Mouse (Mus musculus) CH12.LX (cell line): ENCODE measurements around the gene Gm38392. TPM values are rescaled to one million over a fixed set of nuclear protein-coding genes. Genes with fewer than 3 reads are reported as not detected.

Experiments
- DNase-seq: peaks from one replicate; pipeline ENCODE4 v3.0.0-alpha.2; 2013; ENCODE audit errors: extremely low read depth
- H3K27ac ChIP-seq: 2 replicates; pipeline ENCODE4 v1.5.1; 2012; ENCODE audit warnings: low read depth, mild to moderate bottlenecking, control low read depth, moderate library complexity; ENCODE audit not compliant: insufficient read depth
- H3K27me3 ChIP-seq: replicated peaks from 2 replicates; pipeline ENCODE3; 2012; ENCODE audit warnings: inconsistent platforms
- H3K36me3 ChIP-seq, 2 experiments: replicated peaks in 1 of 2; 2 replicates each; pipeline versions ENCODE3 to v1.6.1; 2012; ENCODE audit warnings: inconsistent platforms in 1 of 2, low read length in 1 of 2, mild to moderate bottlenecking in 1 of 2, mixed read lengths in 1 of 2, moderate library complexity in 1 of 2; ENCODE audit not compliant: control insufficient read depth in 1 of 2, insufficient read depth in 1 of 2
- H3K4me1 ChIP-seq, 2 experiments: 2 replicates each; pipeline ENCODE4 v1.6.1; 2012; ENCODE audit warnings: inconsistent platforms in 1 of 2, moderate library complexity in 1 of 2; ENCODE audit not compliant: insufficient read depth in 2 of 2, control insufficient read depth in 1 of 2
- H3K4me2 ChIP-seq: 2 replicates; pipeline ENCODE4 v1.6.1; 2012; ENCODE audit warnings: low read depth, mild to moderate bottlenecking, control low read depth; ENCODE audit not compliant: poor library complexity, insufficient read depth, severe bottlenecking
- H3K4me3 ChIP-seq, 3 experiments: fragments of 150-350 bp in 1 of 3; sonication (generic) in 1 of 3; replicated peaks in 1 of 3; 2 replicates each; pipeline versions ENCODE3 to v1.5.1; 2011 to 2012; ENCODE audit warnings: low read depth in 2 of 3, low read length in 2 of 3, mild to moderate bottlenecking in 2 of 3, moderate library complexity in 2 of 3, control low read depth in 1 of 3, improper control_type of control experiment in 1 of 3, inconsistent platforms in 1 of 3, mixed read lengths in 1 of 3; ENCODE audit not compliant: poor library complexity in 1 of 3
- H3K79me2 ChIP-seq: replicated peaks from 2 replicates; pipeline ENCODE4 v1.6.1; 2012; ENCODE audit warnings: mild to moderate bottlenecking, moderate library complexity; ENCODE audit not compliant: control insufficient read depth, poor library complexity, insufficient read depth, severe bottlenecking; ENCODE audit errors: extremely low read depth
- H3K9ac ChIP-seq: 2 replicates; pipeline ENCODE4 v1.6.1; 2012; ENCODE audit warnings: low read depth, mild to moderate bottlenecking, control low read depth, moderate library complexity; ENCODE audit not compliant: insufficient read depth
- H3K9me3 ChIP-seq: replicated peaks from 2 replicates; pipeline ENCODE3; 2012; ENCODE audit warnings: low read length, inconsistent platforms, mixed read lengths
- CHD1 ChIP-seq: IDR thresholded peaks from 2 replicates; pipeline ENCODE4 v1.6.1; 2012; ENCODE audit warnings: low read depth, low read length, improper control_type of control experiment, inconsistent platforms
- E2F4 ChIP-seq: IDR thresholded peaks from 2 replicates; pipeline ENCODE4 v1.6.1; 2011; ENCODE audit warnings: low read depth, low read length, improper control_type of control experiment; ENCODE audit not compliant: insufficient replicate concordance
- ELF1 ChIP-seq: IDR thresholded peaks from 2 replicates; pipeline ENCODE4 v1.6.1; 2014; ENCODE audit warnings: low read depth, mild to moderate bottlenecking, inconsistent platforms, low read length, improper control_type of control experiment
- ETS1 ChIP-seq: conservative IDR thresholded peaks from 2 replicates; pipeline ENCODE4 v1.6.1; 2012; ENCODE audit warnings: low read depth, mild to moderate bottlenecking, inconsistent platforms, low read length, improper control_type of control experiment, moderate library complexity
- GABPA ChIP-seq: IDR thresholded peaks from 2 replicates; pipeline ENCODE4 v1.6.1; 2012; ENCODE audit warnings: low read depth, low read length, improper control_type of control experiment, inconsistent platforms; ENCODE audit not compliant: insufficient replicate concordance
- HCFC1 ChIP-seq: IDR thresholded peaks from 2 replicates; pipeline ENCODE4 v1.6.1; 2012; ENCODE audit warnings: low read depth, mild to moderate bottlenecking, inconsistent platforms, low read length, improper control_type of control experiment
- JUND ChIP-seq: conservative IDR thresholded peaks from 2 replicates; pipeline ENCODE4 v1.6.1; 2011; ENCODE audit warnings: low read depth, low read length, improper control_type of control experiment
- KAT2A ChIP-seq: IDR thresholded peaks from 2 replicates; pipeline ENCODE4 v1.6.1; 2012; ENCODE audit warnings: low read length, improper control_type of control experiment, inconsistent platforms; ENCODE audit not compliant: insufficient replicate concordance
- MAFK ChIP-seq: IDR thresholded peaks from 2 replicates; pipeline ENCODE4 v1.6.1; 2011; ENCODE audit warnings: low read length, improper control_type of control experiment; ENCODE audit not compliant: insufficient replicate concordance
- MAX ChIP-seq: IDR thresholded peaks from 2 replicates; pipeline ENCODE4 v1.6.1; 2011; ENCODE audit warnings: low read length, improper control_type of control experiment
- MAZ ChIP-seq: IDR thresholded peaks from 2 replicates; pipeline ENCODE4 v1.6.1; 2012; ENCODE audit warnings: low read depth, mild to moderate bottlenecking, inconsistent platforms, low read length, improper control_type of control experiment, moderate library complexity
- MEF2A ChIP-seq: IDR thresholded peaks from 2 replicates; pipeline ENCODE4 v1.6.1; 2014; ENCODE audit warnings: low read depth, mild to moderate bottlenecking, inconsistent platforms, low read length, improper control_type of control experiment, borderline replicate concordance
- MXI1 ChIP-seq: IDR thresholded peaks from 2 replicates; pipeline ENCODE4 v1.6.1; 2011; ENCODE audit warnings: mild to moderate bottlenecking, low read depth, low read length, improper control_type of control experiment
- MYC ChIP-seq: IDR thresholded peaks from 2 replicates; pipeline ENCODE4 v1.6.1; 2011; ENCODE audit warnings: low read depth, mild to moderate bottlenecking, improper control_type of control experiment, low read length
- PAX5 ChIP-seq: IDR thresholded peaks from 2 replicates; pipeline ENCODE4 v1.6.1; 2012; ENCODE audit warnings: low read length, inconsistent platforms, mixed read lengths
- POLR2A ChIP-seq: IDR thresholded peaks from 2 replicates; pipeline ENCODE4 v1.6.1; 2011; ENCODE audit warnings: low read depth, mild to moderate bottlenecking, improper control_type of control experiment, low read length
- POLR2AphosphoS2 ChIP-seq: IDR thresholded peaks from 2 replicates; pipeline ENCODE4 v1.6.1; 2011; ENCODE audit warnings: low read depth, low read length, improper control_type of control experiment
- RCOR1 ChIP-seq: conservative IDR thresholded peaks from 2 replicates; pipeline ENCODE4 v1.6.1; 2012; ENCODE audit warnings: low read depth, mild to moderate bottlenecking, inconsistent platforms, low read length, improper control_type of control experiment
- SIN3A ChIP-seq: IDR thresholded peaks from 2 replicates; pipeline ENCODE4 v1.6.1; 2012; ENCODE audit warnings: low read length, improper control_type of control experiment, inconsistent platforms
- SMC3 ChIP-seq: IDR thresholded peaks from 2 replicates; pipeline ENCODE4 v1.6.1; 2011; ENCODE audit warnings: low read depth, low read length, improper control_type of control experiment
- TCF12 ChIP-seq: IDR thresholded peaks from 2 replicates; pipeline ENCODE4 v1.6.1; 2014; ENCODE audit warnings: low read depth, mild to moderate bottlenecking, inconsistent platforms, low read length, improper control_type of control experiment
- UBTF ChIP-seq: IDR thresholded peaks from 2 replicates; pipeline ENCODE4 v1.6.1; 2012; ENCODE audit warnings: low read depth, mild to moderate bottlenecking, inconsistent platforms, low read length, improper control_type of control experiment, moderate library complexity
- USF1 ChIP-seq: IDR thresholded peaks from 2 replicates; pipeline ENCODE4 v1.6.1; 2014; ENCODE audit warnings: low read depth, mild to moderate bottlenecking, inconsistent platforms, low read length, improper control_type of control experiment
- USF2 ChIP-seq: conservative IDR thresholded peaks from 2 replicates; pipeline ENCODE4 v1.6.1; 2011; ENCODE audit warnings: low read depth, low read length, improper control_type of control experiment
- ZC3H11A ChIP-seq: IDR thresholded peaks from 2 replicates; pipeline ENCODE4 v1.6.1; 2012; ENCODE audit warnings: low read depth, mild to moderate bottlenecking, inconsistent platforms, low read length, improper control_type of control experiment
- ZKSCAN1 ChIP-seq: IDR thresholded peaks from 2 replicates; pipeline ENCODE4 v1.6.1; 2012; ENCODE audit warnings: low read depth, inconsistent platforms, low read length, improper control_type of control experiment, borderline replicate concordance
- ZMIZ1 ChIP-seq: IDR thresholded peaks from 2 replicates; pipeline ENCODE4 v1.6.1; 2012; ENCODE audit warnings: low read depth, mild to moderate bottlenecking, inconsistent platforms, low read length, improper control_type of control experiment
- ZNF384 ChIP-seq: IDR thresholded peaks from 2 replicates; pipeline ENCODE4 v1.6.1; 2012; ENCODE audit warnings: low read depth, low read length, improper control_type of control experiment, inconsistent platforms
- dilution Hi-C: fragments of 300-500 bp; cut with MboI; formaldehyde crosslinking; loops from 2 replicates; pipeline ENCODE4 v1.14.3; 2020; ENCODE audit warnings: low sequenced_read_pairs; ENCODE audit not compliant: extremely low pct_unique_long_range_greater_than_20kb, extremely low pct_ligation_motif_present
- in situ Hi-C: fragments of 300-500 bp; cut with MboI; formaldehyde crosslinking; loops from 3 replicates; pipeline ENCODE4 v1.14.3; 2019; ENCODE audit warnings: low sequenced_read_pairs, low pct_ligation_motif_present, low pct_unique_long_range_greater_than_20kb, mixed read lengths
- polyA plus RNA-seq: library from polyadenylated mRNA; unstranded; fragments of >175 nt; gene quantifications from 2 replicates; pipeline ENCODE4 v1.2.1, GENCODE M21; 2012; ENCODE audit warnings: low read depth; ENCODE audit not compliant: insufficient read length
- total RNA-seq, 2 experiments: library from RNA; depleted of rRNA; stranded (reverse); fragments of 300-350 nt in 1 of 2; fragments of >200 nt in 1 of 2; gene quantifications; 2 replicates each; pipeline ENCODE4 v1.2.3; 2012 to 2014

Gm38392 gene
- total and polyA plus RNA-seq, 3 experiments: not detected

DNA sequence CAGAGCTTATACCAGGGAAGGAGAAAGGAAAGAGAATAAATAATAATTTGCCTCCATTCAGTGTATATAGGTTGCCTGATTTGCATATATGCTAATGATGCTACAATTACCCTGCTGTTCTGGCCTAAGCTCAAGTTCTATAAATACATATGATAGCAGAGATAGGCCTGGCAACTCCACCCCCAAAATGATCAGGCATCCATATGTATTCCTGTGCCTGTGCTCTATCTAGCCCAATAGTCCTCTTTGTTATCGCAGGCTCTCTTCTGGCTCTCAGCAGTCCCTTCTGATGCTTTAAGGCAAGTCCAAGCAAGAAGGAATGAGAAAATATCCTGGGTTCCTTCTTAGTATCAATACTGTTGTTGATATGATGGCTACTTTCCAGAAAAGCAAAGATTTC is 82.3 kb downstream of the Gm38392 start:
- no peaks in the 10 kb centered on the region for H3K36me3 ChIP-seq
- DNase-seq: no peak
- H3K27ac ChIP-seq: no peak overlapping the region
- no peak overlapping the region for H3K4me2 ChIP-seq
- no peak overlapping the region for H3K9ac ChIP-seq
- H3K79me2 ChIP-seq: no peaks in the 10 kb centered on the region
- dilution Hi-C loops (no loop called here), in situ Hi-C loops (no loop called here)
- peaks cover 7% of the 10 kb centered on the region for H3K9me3 ChIP-seq
- H3K4me3 ChIP-seq: no peak overlapping the region
- TF ChIP-seq HCFC1: no peak
- no peak for TF ChIP-seq MXI1
- no peak for TF ChIP-seq PAX5
- TF ChIP-seq ZKSCAN1: no peak
- TF ChIP-seq POLR2AphosphoS2: no peak
- TF ChIP-seq MYC: no peak
- TF ChIP-seq ZC3H11A: no peak
- TF ChIP-seq MAX: no peak
- no peak for TF ChIP-seq MAZ
- TF ChIP-seq CHD1: no peak
- TF ChIP-seq JUND: no peak
- no peak for TF ChIP-seq USF2
- TF ChIP-seq KAT2A: no peak
- TF ChIP-seq ZMIZ1: no peak
- no peak for TF ChIP-seq RCOR1
- TF ChIP-seq ZNF384: no peak
- no peak for TF ChIP-seq USF1
- TF ChIP-seq, all 38 proteins: peak for 0
- no peaks in the 10 kb centered on the region for H3K4me1 ChIP-seq
- H3K27me3 ChIP-seq: peaks cover 97% of the 10 kb centered on the region

DNA sequence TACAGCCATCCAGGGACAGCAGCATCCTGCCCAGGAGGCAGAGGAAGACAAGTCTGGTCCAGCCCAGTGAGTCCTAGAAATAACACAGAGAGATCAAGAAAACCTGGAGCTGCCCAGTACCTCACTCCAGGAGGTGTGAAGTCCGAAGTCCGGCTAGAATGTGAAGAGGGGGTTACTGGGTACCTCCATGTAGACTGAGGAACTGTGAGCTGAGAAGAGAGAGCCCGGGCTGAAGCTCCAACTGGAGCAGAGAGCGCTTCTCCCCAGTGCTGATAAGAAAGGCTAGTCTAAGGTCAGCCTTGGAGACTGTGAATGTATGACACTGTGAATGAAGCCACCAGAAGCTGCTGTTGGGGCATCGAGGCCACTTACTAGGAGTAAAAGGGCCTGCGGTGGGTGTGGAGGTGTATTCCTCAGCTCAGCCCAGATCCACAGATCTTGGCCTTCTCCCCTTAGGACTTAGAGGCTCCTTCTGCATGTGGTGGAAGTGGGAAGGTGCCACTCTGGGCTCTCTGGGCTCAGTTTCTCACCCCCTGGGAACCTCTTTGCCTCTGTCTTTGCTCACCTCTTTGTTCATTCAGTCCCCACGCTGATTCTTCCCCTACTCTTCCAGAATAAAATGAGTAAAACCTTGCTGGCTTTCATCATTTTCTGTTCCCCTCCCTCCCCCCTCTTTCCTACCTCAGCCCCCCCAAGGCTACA is 82.9 kb downstream of the Gm38392 start:
- H3K4me2 ChIP-seq: no peak overlapping the region
- H3K4me1 ChIP-seq: no peaks in the 10 kb centered on the region
- H3K9ac ChIP-seq: no peak overlapping the region
- no peak for DNase-seq
- TF ChIP-seq ZKSCAN1 (no peak), ZC3H11A (no peak), UBTF (no peak), POLR2A (no peak), SIN3A (no peak), USF1 (no peak), MYC (no peak), MAFK (no peak), ELF1 (no peak), SMC3 (no peak), E2F4 (no peak), TCF12 (no peak), KAT2A (no peak), GABPA (no peak), MAZ (no peak), MEF2A (no peak), ETS1 (no peak)
- no peaks in the 10 kb centered on the region for H3K36me3 ChIP-seq
- in situ Hi-C loops: no loop called here
- peaks cover 97% of the 10 kb centered on the region for H3K27me3 ChIP-seq
- H3K79me2 ChIP-seq: no peaks in the 10 kb centered on the region
- no peak overlapping the region for H3K27ac ChIP-seq
- dilution Hi-C loops: no loop called here
- H3K4me3 ChIP-seq: no peak overlapping the region
- H3K9me3 ChIP-seq: peaks cover 7% of the 10 kb centered on the region
